Mouse (Mus musculus): ENCODE measurements around the gene Slc25a33. TPM values are rescaled to one million over a fixed set of nuclear protein-coding genes. Genes with fewer than 3 reads are reported as not detected.
A peak's percentile ranks its signal among the peaks of the same experiment; 100 is the strongest.

Gene Slc25a33
- polyA plus RNA-seq, 1 experiment, result not detected

- no peak overlapping the region for H3K27ac ChIP-seq (ENCODE audit: insufficient read depth, low read depth, low read length)
- no peak for TF ChIP-seq CTCF (IDR thresholded peaks at IDR 0.05; ENCODE audit: insufficient read depth, low read depth, low read length)
- no peak for TF ChIP-seq POLR2A (IDR thresholded peaks at IDR 0.05; ENCODE audit: insufficient read depth, low read depth, low read length)
- 74% methylated on average over 11 of the region's 11 CpGs for WGBS
- H3K4me1 ChIP-seq (ENCODE audit: control insufficient read depth, insufficient read depth, low read length), result peaks cover 2% of the 10 kb centered on the region; the same call in 1 of the 2 replicates
- H3K4me3 ChIP-seq (ENCODE audit: insufficient read depth, low read depth, low read length), result no peak overlapping the region
Measured at GRCm38 (mm10) chr4:149808584-149809227, 34.6 kb upstream of the Slc25a33 start.

- WGBS, result 80% methylated on average over 14 of the region's 14 CpGs
- no peak overlapping the region for H3K4me3 ChIP-seq (ENCODE audit: insufficient read depth, low read depth, low read length)
- peaks cover 2% of the 10 kb centered on the region; the same call in 1 of the 2 replicates for H3K4me1 ChIP-seq (ENCODE audit: control insufficient read depth, insufficient read depth, low read length)
- no peak overlapping the region for H3K27ac ChIP-seq (ENCODE audit: insufficient read depth, low read depth, low read length)
- no peak for TF ChIP-seq CTCF (IDR thresholded peaks at IDR 0.05; ENCODE audit: insufficient read depth, low read depth, low read length)
- TF ChIP-seq POLR2A (IDR thresholded peaks at IDR 0.05; ENCODE audit: insufficient read depth, low read depth, low read length), result no peak
Measured at GRCm38 (mm10) chr4:149808060-149808567, 34.0 kb upstream of the Slc25a33 start.

GRCm38 (mm10) chr4:149806699-149807381 lies 32.8 kb upstream of the Slc25a33 start:
- no peak overlapping the region for H3K27ac ChIP-seq (ENCODE audit: insufficient read depth, low read depth, low read length)
- H3K4me3 ChIP-seq (ENCODE audit: insufficient read depth, low read depth, low read length), result no peak overlapping the region
- 46% methylated on average over 19 of the region's 19 CpGs for WGBS
- peak; percentile 79 for TF ChIP-seq CTCF (IDR thresholded peaks at IDR 0.05; ENCODE audit: insufficient read depth, low read depth, low read length)
- no peak for TF ChIP-seq POLR2A (IDR thresholded peaks at IDR 0.05; ENCODE audit: insufficient read depth, low read depth, low read length)
- H3K4me1 ChIP-seq (ENCODE audit: control insufficient read depth, insufficient read depth, low read length), result peaks cover 2% of the 10 kb centered on the region; the same call in 1 of the 2 replicates

GRCm38 (mm10) chr4:149802269-149802668 lies 28.2 kb upstream of the Slc25a33 start:
- Histone ChIP-seq H3K4me1 (ENCODE audit: control insufficient read depth, insufficient read depth, low read length) (peaks cover 12% of the 10 kb centered on the region; the same call in 1 of the 2 replicates), H3K4me3 (ENCODE audit: insufficient read depth, low read depth, low read length) (no peak overlapping the region), H3K27ac (ENCODE audit: insufficient read depth, low read depth, low read length) (no peak overlapping the region)
- WGBS, result 63% methylated on average over 9 of the region's 9 CpGs
- TF ChIP-seq POLR2A (IDR thresholded peaks at IDR 0.05; ENCODE audit: insufficient read depth, low read depth, low read length) (no peak), CTCF (IDR thresholded peaks at IDR 0.05; ENCODE audit: insufficient read depth, low read depth, low read length) (no peak)

- 71% methylated on average over 2 of the region's 2 CpGs for whole genome bisulfite sequencing
- TF ChIP-seq CTCF (IDR thresholded peaks at IDR 0.05; ENCODE audit: insufficient read depth, low read depth, low read length) (no peak), POLR2A (IDR thresholded peaks at IDR 0.05; ENCODE audit: insufficient read depth, low read depth, low read length) (no peak)
- H3K4me1 ChIP-seq (ENCODE audit: control insufficient read depth, insufficient read depth, low read length), result peaks cover 14% of the 10 kb centered on the region; the same call in 1 of the 2 replicates
- no peak overlapping the region for H3K27ac ChIP-seq (ENCODE audit: insufficient read depth, low read depth, low read length)
- H3K4me3 ChIP-seq (ENCODE audit: insufficient read depth, low read depth, low read length), result no peak overlapping the region
Measured at GRCm38 (mm10) chr4:149800576-149800975, 26.5 kb upstream of the Slc25a33 start.

GRCm38 (mm10) chr4:149800172-149800464 lies 26.0 kb upstream of the Slc25a33 start:
- Histone ChIP-seq H3K27ac (ENCODE audit: insufficient read depth, low read depth, low read length) (no peak overlapping the region), H3K4me1 (ENCODE audit: control insufficient read depth, insufficient read depth, low read length) (peaks cover 14% of the 10 kb centered on the region; the same call in 1 of the 2 replicates), H3K4me3 (ENCODE audit: insufficient read depth, low read depth, low read length) (no peak overlapping the region)
- TF ChIP-seq CTCF (IDR thresholded peaks at IDR 0.05; ENCODE audit: insufficient read depth, low read depth, low read length) (no peak), POLR2A (IDR thresholded peaks at IDR 0.05; ENCODE audit: insufficient read depth, low read depth, low read length) (no peak)
- 95% methylated on average over 6 of the region's 6 CpGs for WGBS

- Histone ChIP-seq H3K4me1 (ENCODE audit: control insufficient read depth, insufficient read depth, low read length) (peaks cover 14% of the 10 kb centered on the region; the same call in 1 of the 2 replicates), H3K27ac (ENCODE audit: insufficient read depth, low read depth, low read length) (no peak overlapping the region), H3K4me3 (ENCODE audit: insufficient read depth, low read depth, low read length) (no peak overlapping the region)
- WGBS, result 90% methylated on average over 16 of the region's 16 CpGs
- TF ChIP-seq CTCF (IDR thresholded peaks at IDR 0.05; ENCODE audit: insufficient read depth, low read depth, low read length), result no peak
- no peak for TF ChIP-seq POLR2A (IDR thresholded peaks at IDR 0.05; ENCODE audit: insufficient read depth, low read depth, low read length)
Measured at GRCm38 (mm10) chr4:149799346-149800171, 25.5 kb upstream of the Slc25a33 start.

- no peak overlapping the region for H3K27ac ChIP-seq (ENCODE audit: insufficient read depth, low read depth, low read length)
- WGBS, result 51% methylated on average over 7 of the region's 7 CpGs
- TF ChIP-seq CTCF (IDR thresholded peaks at IDR 0.05; ENCODE audit: insufficient read depth, low read depth, low read length), result no peak
- no peak for TF ChIP-seq POLR2A (IDR thresholded peaks at IDR 0.05; ENCODE audit: insufficient read depth, low read depth, low read length)
- H3K4me3 ChIP-seq (ENCODE audit: insufficient read depth, low read depth, low read length), result no peak overlapping the region
- H3K4me1 ChIP-seq (ENCODE audit: control insufficient read depth, insufficient read depth, low read length), result peaks cover 14% of the 10 kb centered on the region; the same call in 1 of the 2 replicates
Measured at GRCm38 (mm10) chr4:149798684-149799309, 24.7 kb upstream of the Slc25a33 start.
